Mouse (Mus musculus) liver, adult 2 months (tissue): ENCODE measurements around the gene Nkapl.

Experiments
- CTCF ChIP-seq: fragments of 200-500 bp; IDR thresholded peaks from 2 replicates; pipeline ENCODE4 v1.5.1; 2011; ENCODE audit warnings: low read depth, low read length, control low read depth
- POLR2A ChIP-seq: fragments of 200-500 bp; IDR thresholded peaks from 2 replicates; pipeline ENCODE4 v1.6.1; 2011; ENCODE audit warnings: low read length, control low read depth; ENCODE audit not compliant: insufficient read depth; ENCODE audit errors: extremely low read depth

GRCm38 (mm10) chr13:21492847-21493246, 24.5 kb upstream of the Nkapl start:
- TF ChIP-seq CTCF (no peak), POLR2A (no peak)
